Mouse (Mus musculus): ENCODE results near the gene Golga3.

Gene Golga3

DNA sequence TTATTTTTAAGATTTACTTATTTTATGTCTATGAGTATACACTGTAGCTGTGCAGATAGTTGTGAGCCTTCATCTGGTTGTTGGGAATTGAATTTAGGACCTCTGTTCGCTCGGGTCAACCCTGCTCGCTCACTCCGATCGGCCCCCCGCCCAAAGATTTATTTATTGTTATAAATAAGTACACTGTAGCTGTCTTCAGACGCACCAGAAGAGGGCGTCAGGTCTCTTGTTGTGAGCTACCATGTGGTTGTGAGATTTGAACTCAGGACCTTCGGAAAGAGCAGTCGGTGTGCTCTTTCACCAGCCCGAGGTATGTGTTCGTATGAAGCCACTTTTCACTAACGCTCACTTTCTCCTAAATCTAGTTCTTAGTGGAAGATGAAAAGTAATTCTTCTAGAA lies 55.1 kb downstream of the Golga3 start:
- DNase-seq (ENCODE audit: low read depth): no peak

DNA sequence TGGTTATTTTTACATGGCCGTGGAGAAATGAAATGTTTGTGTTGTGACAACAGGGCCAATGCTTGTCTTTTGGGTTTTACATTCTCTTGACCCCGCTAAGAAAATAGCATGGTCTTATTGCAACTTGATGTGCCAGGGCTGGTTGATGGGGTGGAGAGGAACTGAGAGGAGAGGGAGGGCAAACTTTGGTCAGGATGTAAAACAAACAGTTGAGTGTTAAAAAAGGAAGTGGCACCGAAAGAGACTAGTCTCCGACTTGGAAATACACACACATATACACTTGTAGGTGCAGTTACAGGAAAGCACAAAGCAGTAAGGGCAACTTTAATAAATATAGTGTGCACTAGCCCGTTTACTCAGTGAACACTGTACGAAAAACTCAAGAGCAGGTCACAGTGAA lies 55.8 kb downstream of the Golga3 start:
- no peak for DNase-seq (ENCODE audit: low read depth)

DNA sequence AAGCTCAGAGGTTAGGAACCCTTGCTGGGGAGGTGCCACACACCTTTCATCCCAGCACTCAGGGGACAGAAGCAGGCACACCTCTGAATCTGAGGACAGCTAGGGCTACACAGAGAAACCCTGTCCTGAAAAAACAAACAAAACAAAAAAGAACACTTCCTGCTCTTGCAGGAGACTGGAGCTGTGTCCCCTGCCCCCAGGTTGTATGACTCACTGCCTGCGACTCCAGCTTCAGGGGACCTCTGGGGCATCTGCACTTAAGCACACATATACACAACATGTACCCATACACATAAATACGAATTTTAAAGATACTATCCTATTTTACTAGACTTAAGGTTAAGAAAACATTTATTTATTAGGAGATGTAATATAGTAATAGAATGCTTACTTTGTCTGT lies 67.6 kb downstream of the Golga3 start:
- DNase-seq (ENCODE audit: low read depth): no peak

DNA sequence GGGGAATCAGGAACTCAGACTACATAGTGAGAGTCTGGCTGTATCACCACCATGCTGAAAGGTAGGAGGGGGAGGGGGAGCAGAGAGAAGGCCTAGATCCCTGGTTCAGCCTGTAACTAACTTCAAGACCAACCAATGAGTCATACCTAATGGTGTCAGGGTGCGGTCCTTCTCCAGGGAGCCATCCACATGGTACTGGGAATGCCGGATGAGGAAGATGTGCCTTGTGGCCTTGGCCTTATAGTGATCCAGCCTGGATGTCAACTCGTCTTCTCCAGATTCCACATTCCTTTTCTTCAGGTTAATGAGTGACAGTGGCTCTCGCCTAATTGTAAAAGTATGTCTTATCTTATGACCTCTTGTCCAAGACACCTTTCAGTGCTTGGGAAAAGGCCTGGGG lies 90.4 kb downstream of the Golga3 start:
- DNase-seq (ENCODE audit: low read depth): no peak

DNA sequence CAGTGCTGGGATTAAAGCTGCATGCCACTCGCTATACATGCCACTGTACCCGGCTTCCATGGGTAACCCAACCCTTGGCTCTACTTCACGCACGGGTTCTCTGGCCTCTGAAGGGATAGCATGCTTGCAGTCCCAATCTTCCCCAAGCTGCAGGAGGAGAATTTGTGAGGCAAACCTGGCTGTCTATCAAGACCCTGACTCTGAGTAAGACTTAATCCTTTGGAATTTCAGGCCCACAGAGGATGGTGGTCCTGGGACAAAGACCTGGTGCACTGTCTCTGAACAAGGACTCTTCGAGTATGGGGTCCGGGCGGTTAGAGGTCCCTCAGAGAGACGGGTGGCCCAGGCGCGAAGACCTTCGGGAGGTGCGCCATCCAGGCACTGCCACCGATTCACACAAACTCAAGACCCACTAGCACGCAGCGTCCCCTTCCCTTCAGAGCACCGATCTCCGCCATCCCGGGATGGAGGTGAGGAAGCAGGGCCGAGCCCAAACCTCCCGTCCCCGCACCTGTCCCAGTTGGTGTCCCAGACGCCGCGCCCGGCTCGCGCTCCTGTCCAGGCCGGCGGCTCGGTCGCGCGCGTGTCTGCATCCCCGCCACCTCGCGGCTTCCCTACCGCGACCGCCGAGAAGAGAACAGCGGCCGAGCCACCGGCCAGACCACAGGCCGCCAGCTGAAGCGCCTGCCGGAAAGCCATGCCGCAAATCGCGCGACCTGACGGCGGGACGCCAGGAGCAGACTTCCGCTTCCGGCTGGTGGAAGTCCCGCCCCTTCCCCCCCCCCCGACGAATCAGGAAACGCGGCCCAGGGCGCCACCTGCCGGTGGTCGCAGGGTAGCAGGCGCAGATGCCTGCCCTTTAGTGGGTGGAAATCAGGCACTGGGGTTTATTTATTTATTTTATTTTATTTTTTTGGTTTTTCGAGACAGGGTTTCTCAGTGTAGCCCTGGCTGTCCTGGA lies 92.9 kb downstream of the Golga3 start, which contains the start of gene Pgam5:
TSS of gene Pgam5 (minus strand) at position 773 of the 961 bp plus-strand sequence.
- peak; percentile 62 for DNase-seq (ENCODE audit: low read depth)

DNA sequence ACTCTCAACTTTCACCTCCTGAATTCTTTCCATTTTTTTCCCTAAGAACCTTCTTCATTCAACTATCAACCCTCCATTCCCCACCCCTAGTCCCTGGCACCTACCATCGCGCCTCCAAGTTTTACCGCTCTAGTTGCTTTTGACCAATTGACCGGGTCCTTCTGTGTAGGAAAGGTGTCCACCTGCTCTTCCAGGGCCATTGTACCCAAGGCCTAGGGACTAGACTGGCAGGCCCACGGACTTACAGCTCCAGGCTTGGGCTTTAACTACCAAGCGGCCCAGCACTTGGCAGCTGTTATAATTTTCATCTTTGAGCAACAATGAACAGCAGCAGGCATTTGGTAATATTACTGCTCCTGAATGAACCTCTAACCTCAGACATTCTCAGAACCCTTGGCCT lies 93.7 kb downstream of the Golga3 start:
- DNase-seq (ENCODE audit: low read depth): no peak

DNA sequence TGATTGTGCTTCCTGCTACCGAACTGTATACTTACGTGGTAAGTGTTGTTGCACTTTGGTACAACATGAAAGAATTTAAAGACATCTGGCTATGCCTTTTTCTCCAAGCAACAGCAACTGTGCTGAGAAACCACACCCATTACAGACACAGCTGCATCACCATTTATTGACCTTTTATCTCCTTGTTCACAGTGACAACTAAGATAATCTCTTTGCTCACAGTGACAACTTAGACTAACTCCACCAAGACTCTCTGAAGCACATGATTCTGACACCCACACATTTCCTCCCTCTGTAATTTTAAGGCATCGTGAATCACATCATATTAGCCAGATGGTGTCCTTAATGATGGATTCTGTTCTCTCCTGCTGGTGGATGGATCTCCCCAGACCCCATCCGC lies 97.6 kb downstream of the Golga3 start:
- DNase-seq (ENCODE audit: low read depth): no peak

DNA sequence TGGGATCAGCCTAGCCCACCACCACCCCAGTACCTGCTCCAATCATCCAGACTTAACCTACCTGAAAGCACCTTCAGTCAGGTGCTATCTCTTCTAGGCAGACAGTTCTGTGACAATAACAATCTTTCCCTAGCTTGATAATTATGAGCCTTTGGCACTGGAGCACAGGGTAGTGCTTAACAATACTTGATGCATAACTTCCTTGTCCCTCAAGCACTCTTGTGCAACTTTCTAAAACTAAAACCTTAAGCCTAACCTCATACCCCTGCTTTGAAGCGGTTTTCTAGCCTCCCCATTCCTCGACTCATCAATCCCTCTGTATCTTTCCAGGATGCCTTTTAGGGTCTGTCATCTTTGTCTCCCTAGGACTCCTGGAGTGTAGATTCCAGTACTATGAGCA lies 98.3 kb downstream of the Golga3 start:
- DNase-seq (ENCODE audit: low read depth): no peak

All from fibroblast of lung, adult 2 months (primary cell).